Mouse (Mus musculus) neural tube, embryonic 15.5 days (tissue): ENCODE measurements around the gene Srp14. TPM values are rescaled to one million over a fixed set of nuclear protein-coding genes. Genes with fewer than 3 reads are reported as not detected.

Experiments
- polyA plus RNA-seq: library from polyadenylated mRNA; unstranded; fragments of >200 nt; fragmentation: Nextera tagmentation; extraction: Ambion mirVana; gene quantifications from 2 replicates; pipeline ENCODE4 v1.2.1, GENCODE M21; 2015

Srp14 gene
- polyA plus RNA-seq, 1 experiment from 2014 or later, result 351 TPM

Other genes with a start within 250 kb of the Srp14 start
- gene Fsip1, start 222.7 kb downstream of the Srp14 start, polyA plus RNA-seq, result 2.1 and 2.3 TPM in 2 replicates
- gene Gpr176, start 106.3 kb downstream of the Srp14 start, polyA plus RNA-seq, result 7.6 and 9.1 TPM in 2 replicates
- gene Eif2ak4, start 91.1 kb downstream of the Srp14 start, polyA plus RNA-seq, result 7.8 and 8.7 TPM in 2 replicates
- 2.0 and 3.6 TPM in 2 replicates for gene Bmf, start 70.0 kb upstream of the Srp14 start, polyA plus RNA-seq
- gene Bub1b, start 118.5 kb upstream of the Srp14 start, polyA plus RNA-seq, result 7.0 and 26.4 TPM in 2 replicates
- 40.2 and 42.4 TPM in 2 replicates for gene Pak6, start 183.6 kb upstream of the Srp14 start, polyA plus RNA-seq
- gene Ankrd63, start 224.3 kb upstream of the Srp14 start, polyA plus RNA-seq, result not detected in 2 replicates
- 1.0 and 2.2 TPM in 2 replicates for gene Plcb2, start 248.7 kb upstream of the Srp14 start, polyA plus RNA-seq